Mouse (Mus musculus): ENCODE results near the gene Dkk1. TPM values are rescaled to one million over a fixed set of nuclear protein-coding genes. Genes with fewer than 3 reads are reported as not detected.
"Not testable (repeated sequence)": the region's sequence is repeated elsewhere in the genome, so short reads cannot be mapped to it uniquely, and the experiment has no call there.

The Dkk1 gene
- not detected in 2 replicates for polyA plus RNA-seq (2012; ENCODE audit: insufficient read depth, insufficient read length, missing spikeins)

GRCm38 (mm10) chr19:30549044-30549853 is at the start of gene Dkk1:
Gene Dkk1, minus strand, starts transcription at chr19:30549665.
- Histone ChIP-seq H3K4me1 (ENCODE audit: control insufficient read depth, insufficient read depth, insufficient read length, low read length) (no peaks in the 10 kb centered on the region), H3K4me3 (ENCODE audit: insufficient read depth, low read depth, low read length) (no peak within 1 kb of the TSS), H3K27ac (replicated peaks; ENCODE audit: low read depth, low read length) (no peak within 1 kb of the TSS)

GRCm38 (mm10) chr19:30586366-30586765 is 36.9 kb upstream of the Dkk1 start:
- no peak overlapping the region for H3K4me3 ChIP-seq (ENCODE audit: insufficient read depth, low read depth, low read length)
- H3K4me1 ChIP-seq (ENCODE audit: control insufficient read depth, insufficient read depth, insufficient read length, low read length), result no peaks in the 10 kb centered on the region
- H3K27ac ChIP-seq (replicated peaks; ENCODE audit: low read depth, low read length), result no peak overlapping the region

- Histone ChIP-seq H3K4me1 (ENCODE audit: control insufficient read depth, insufficient read depth, insufficient read length, low read length) (no peaks in the 10 kb centered on the region), H3K27ac (replicated peaks; ENCODE audit: low read depth, low read length) (no peak overlapping the region), H3K4me3 (ENCODE audit: insufficient read depth, low read depth, low read length) (no peak overlapping the region)
Observed at GRCm38 (mm10) chr19:30564516-30564915, 15.1 kb upstream of the Dkk1 start.

GRCm38 (mm10) chr19:30563876-30564275 is 14.4 kb upstream of the Dkk1 start:
- no peak overlapping the region for H3K27ac ChIP-seq (replicated peaks; ENCODE audit: low read depth, low read length)
- H3K4me1 ChIP-seq (ENCODE audit: control insufficient read depth, insufficient read depth, insufficient read length, low read length), result no peaks in the 10 kb centered on the region
- no peak overlapping the region for H3K4me3 ChIP-seq (ENCODE audit: insufficient read depth, low read depth, low read length)

GRCm38 (mm10) chr19:30558024-30558423 is 8.6 kb upstream of the Dkk1 start:
- Histone ChIP-seq H3K27ac (replicated peaks; ENCODE audit: low read depth, low read length) (no peak overlapping the region), H3K4me3 (ENCODE audit: insufficient read depth, low read depth, low read length) (no peak overlapping the region), H3K4me1 (ENCODE audit: control insufficient read depth, insufficient read depth, insufficient read length, low read length) (no peaks in the 10 kb centered on the region)

GRCm38 (mm10) chr19:30554467-30554881 is 5.0 kb upstream of the Dkk1 start:
- H3K27ac ChIP-seq (replicated peaks; ENCODE audit: low read depth, low read length), result no peak overlapping the region
- H3K4me1 ChIP-seq (ENCODE audit: control insufficient read depth, insufficient read depth, insufficient read length, low read length), result no peaks in the 10 kb centered on the region
- H3K4me3 ChIP-seq (ENCODE audit: insufficient read depth, low read depth, low read length), result no peak overlapping the region

- Histone ChIP-seq H3K4me1 (ENCODE audit: control insufficient read depth, insufficient read depth, insufficient read length, low read length) (no peaks in the 10 kb centered on the region), H3K4me3 (ENCODE audit: insufficient read depth, low read depth, low read length) (no peak overlapping the region)
Observed at GRCm38 (mm10) chr19:30553740-30554139, 4.3 kb upstream of the Dkk1 start.

GRCm38 (mm10) chr19:30552260-30552659 is 2.8 kb upstream of the Dkk1 start:
- H3K4me1 ChIP-seq (ENCODE audit: control insufficient read depth, insufficient read depth, insufficient read length, low read length), result no peaks in the 10 kb centered on the region
- no peak overlapping the region for H3K4me3 ChIP-seq (ENCODE audit: insufficient read depth, low read depth, low read length)
- no peak overlapping the region for H3K27ac ChIP-seq (replicated peaks; ENCODE audit: low read depth, low read length)

More at GRCm38 (mm10) chr19:30553740-30554139, 4.3 kb upstream of the Dkk1 start:
- no peak overlapping the region for H3K27ac ChIP-seq (replicated peaks; ENCODE audit: low read depth, low read length)

- Histone ChIP-seq H3K27ac (replicated peaks; ENCODE audit: low read depth, low read length) (no peak overlapping the region), H3K4me1 (ENCODE audit: control insufficient read depth, insufficient read depth, insufficient read length, low read length) (no peaks in the 10 kb centered on the region), H3K4me3 (ENCODE audit: insufficient read depth, low read depth, low read length) (no peak overlapping the region)
Observed at GRCm38 (mm10) chr19:30549854-30550647, 586 bp upstream of the Dkk1 start.

- Histone ChIP-seq H3K4me1 (ENCODE audit: control insufficient read depth, insufficient read depth, insufficient read length, low read length) (no peaks in the 10 kb centered on the region), H3K27ac (replicated peaks; ENCODE audit: low read depth, low read length) (no peak overlapping the region), H3K4me3 (ENCODE audit: insufficient read depth, low read depth, low read length) (no peak overlapping the region)
Observed at GRCm38 (mm10) chr19:30548411-30549043, 938 bp downstream of the Dkk1 start.

GRCm38 (mm10) chr19:30539365-30539941 is 10.0 kb downstream of the Dkk1 start:
- H3K4me1 ChIP-seq (ENCODE audit: control insufficient read depth, insufficient read depth, insufficient read length, low read length); H3K27ac ChIP-seq (replicated peaks; ENCODE audit: low read depth, low read length): not testable (repeated sequence)
- H3K4me3 ChIP-seq (ENCODE audit: insufficient read depth, low read depth, low read length), result peak overlapping the region; percentile 22; the same call in 1 of the 2 replicates

GRCm38 (mm10) chr19:30516771-30517170 is 32.7 kb downstream of the Dkk1 start:
- Histone ChIP-seq H3K4me1 (ENCODE audit: control insufficient read depth, insufficient read depth, insufficient read length, low read length) (no peaks in the 10 kb centered on the region), H3K4me3 (ENCODE audit: insufficient read depth, low read depth, low read length) (no peak overlapping the region), H3K27ac (replicated peaks; ENCODE audit: low read depth, low read length) (no peak overlapping the region)

- H3K4me3 ChIP-seq (ENCODE audit: insufficient read depth, low read depth, low read length), result no peak overlapping the region
Observed at GRCm38 (mm10) chr19:30510481-30510880, 39.0 kb downstream of the Dkk1 start.

GRCm38 (mm10) chr19:30505497-30505896 is 44.0 kb downstream of the Dkk1 start:
- Histone ChIP-seq H3K4me3 (ENCODE audit: insufficient read depth, low read depth, low read length) (no peak overlapping the region), H3K4me1 (ENCODE audit: control insufficient read depth, insufficient read depth, insufficient read length, low read length) (no peaks in the 10 kb centered on the region), H3K27ac (replicated peaks; ENCODE audit: low read depth, low read length) (no peak overlapping the region)

More at GRCm38 (mm10) chr19:30510481-30510880, 39.0 kb downstream of the Dkk1 start:
- Histone ChIP-seq H3K4me1 (ENCODE audit: control insufficient read depth, insufficient read depth, insufficient read length, low read length) (no peaks in the 10 kb centered on the region), H3K27ac (replicated peaks; ENCODE audit: low read depth, low read length) (no peak overlapping the region)

Data from brown adipose tissue, adult 24 weeks (tissue).